Mouse (Mus musculus) natural killer cell, adult 2 months (primary cell): ENCODE data around the gene Ctag2.

ENCODE experiments used
- DNase-seq, 2 experiments: peaks; one replicate each; pipeline ENCODE4 v3.0.0; 2022; ENCODE audit warnings: low spot score in 2 of 2

Gene Ctag2

DNA sequence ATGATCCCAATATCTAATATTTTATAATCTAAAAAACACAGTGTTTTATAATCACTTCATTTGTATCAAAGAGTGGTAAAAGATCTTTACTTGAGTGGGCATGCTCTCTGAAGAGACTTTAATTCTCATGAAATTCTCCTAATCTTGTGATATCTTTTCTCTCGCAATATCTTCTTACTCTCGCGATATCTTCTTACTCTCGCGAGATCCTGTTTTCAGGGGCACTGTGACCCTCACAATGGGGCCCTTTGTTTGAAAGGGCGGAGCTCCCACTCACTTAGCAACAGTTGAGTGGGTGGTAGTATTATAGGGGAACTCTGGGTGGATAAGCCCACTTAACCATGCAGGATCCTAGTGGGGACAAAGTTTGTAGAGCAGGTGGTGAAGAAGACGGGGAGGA, at the start of gene Ctag2:
TSS of gene Ctag2 (plus strand) at position 301 of the 400 bp plus-strand sequence.
- no peak for DNase-seq
